Mouse (Mus musculus): ENCODE results near the gene Igf2bp2.
A peak's percentile ranks its signal among the peaks of the same experiment; 100 is the strongest.

Gene Igf2bp2

GRCm38 (mm10) chr16:22162512-22163455, at the start of gene Igf2bp2:
TSS of gene Igf2bp2 (minus strand) at chr16:22163299.
- DNase-seq = peak; percentile 14 to 19

- no peak for DNase-seq
Observed at GRCm38 (mm10) chr16:22203501-22203900, 40.4 kb upstream of the Igf2bp2 start.

DNA sequence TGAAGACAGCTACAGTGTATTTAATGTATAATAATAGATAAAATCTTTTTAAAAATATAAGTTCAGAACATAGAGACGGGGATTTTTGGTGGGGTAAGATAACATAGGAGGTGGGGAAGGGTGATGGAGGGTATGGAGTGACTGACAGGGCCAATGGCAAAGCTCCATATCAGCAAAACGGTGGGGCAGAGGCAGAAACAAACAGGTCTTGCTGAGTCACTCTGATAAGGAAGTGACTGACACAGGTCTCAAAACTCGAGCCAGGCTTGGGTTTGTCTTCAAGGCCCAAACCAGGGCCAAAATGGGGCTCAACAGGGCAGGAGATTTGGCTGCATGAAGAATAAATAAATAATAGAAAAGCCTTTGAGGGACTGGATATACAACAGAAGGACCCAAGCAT, 38.8 kb upstream of the Igf2bp2 start:
- DNase-seq = no peak

GRCm38 (mm10) chr16:22200476-22200875, 37.4 kb upstream of the Igf2bp2 start:
- DNase-seq = no peak

DNA sequence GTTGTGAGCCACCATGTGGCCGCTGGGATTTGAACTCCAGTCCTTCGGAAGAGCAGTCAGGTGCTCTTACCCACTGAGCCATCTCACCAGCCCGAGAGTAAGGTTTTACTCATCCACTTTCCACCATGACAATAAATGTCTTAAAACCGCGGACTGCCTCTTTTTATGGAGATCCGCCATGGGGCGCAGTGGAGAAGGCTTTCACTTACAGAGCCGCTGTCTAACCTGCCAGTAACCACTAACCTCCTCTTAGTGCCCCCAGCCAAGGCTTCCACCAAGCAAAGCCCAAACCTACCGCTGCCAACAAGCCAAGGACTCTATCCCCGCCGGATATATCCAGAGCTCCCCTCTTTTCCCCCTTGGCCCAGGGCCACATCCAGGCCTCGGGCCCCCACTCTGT, 24.3 kb upstream of the Igf2bp2 start:
- no peak for DNase-seq

GRCm38 (mm10) chr16:22185411-22185810, 22.3 kb upstream of the Igf2bp2 start:
- DNase-seq = no peak

DNA sequence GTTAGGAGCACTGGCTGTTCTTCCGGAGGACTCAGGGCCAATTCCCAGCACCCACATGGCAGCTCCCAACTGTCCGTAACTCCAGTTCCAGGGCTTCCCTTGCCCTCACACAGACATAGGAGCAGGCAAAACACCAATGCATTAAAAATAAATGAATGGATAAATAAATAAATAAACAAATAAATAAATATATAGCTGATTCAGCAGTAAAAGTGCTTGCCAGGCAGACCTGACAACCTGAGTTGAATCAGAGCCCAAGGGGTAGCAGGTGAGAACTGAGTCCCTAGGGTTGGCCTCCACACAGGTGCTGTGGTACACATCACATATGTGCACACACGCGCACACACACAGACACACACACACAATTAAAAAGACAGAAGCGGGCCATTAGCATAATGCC, 21.0 kb upstream of the Igf2bp2 start:
- DNase-seq = no peak

- no peak for DNase-seq
Observed at GRCm38 (mm10) chr16:22182286-22182685, 19.2 kb upstream of the Igf2bp2 start.

DNA sequence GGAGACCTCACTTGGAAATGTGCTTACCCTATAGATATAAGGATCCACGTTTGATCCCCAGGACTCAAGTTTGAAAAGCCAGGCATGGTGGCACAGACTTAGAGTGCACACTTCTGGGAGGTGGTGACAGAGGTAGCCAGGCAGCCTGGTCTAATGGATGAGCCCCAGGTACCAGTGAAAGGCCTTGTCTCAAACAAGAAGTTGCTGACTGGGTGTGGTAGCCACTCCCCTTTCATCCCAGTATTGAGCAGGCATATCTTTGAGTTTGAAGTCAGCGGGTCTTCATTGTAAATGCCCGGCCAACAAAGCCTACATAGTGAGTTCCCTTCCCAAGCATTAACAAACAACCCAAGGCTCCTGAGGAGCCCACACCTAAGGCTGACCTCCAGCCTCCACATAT, 15.7 kb upstream of the Igf2bp2 start:
- DNase-seq = no peak

GRCm38 (mm10) chr16:22177999-22178398, 14.9 kb upstream of the Igf2bp2 start:
- no peak for DNase-seq

GRCm38 (mm10) chr16:22168731-22169130, 5.6 kb upstream of the Igf2bp2 start:
- no peak for DNase-seq

- no peak for DNase-seq
Observed at GRCm38 (mm10) chr16:22165556-22165955, 2.5 kb upstream of the Igf2bp2 start.

- no peak for DNase-seq
Observed at GRCm38 (mm10) chr16:22164446-22164845, 1.3 kb upstream of the Igf2bp2 start.

DNA sequence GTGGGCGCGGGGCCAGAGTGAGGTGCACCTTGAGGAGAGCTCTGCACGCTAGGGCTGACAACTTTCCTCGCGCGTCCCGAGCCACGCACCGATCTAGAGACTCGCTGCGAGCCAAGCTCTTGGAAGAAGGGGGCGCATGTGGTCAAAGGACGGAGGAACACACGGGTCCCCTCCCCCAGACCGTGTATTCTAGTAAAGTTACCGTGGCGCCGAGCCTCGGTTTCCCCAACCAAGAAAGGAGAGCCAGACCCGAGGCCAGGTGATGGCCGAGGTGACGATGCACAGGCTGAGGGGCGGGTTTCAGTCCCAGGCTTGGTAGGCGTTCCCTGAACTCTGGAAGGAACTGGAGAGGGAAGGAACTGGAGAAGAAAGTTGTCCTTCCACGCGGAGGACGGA, 355 bp upstream of the Igf2bp2 start:
- peak; percentile 21 to 42 for DNase-seq

DNA sequence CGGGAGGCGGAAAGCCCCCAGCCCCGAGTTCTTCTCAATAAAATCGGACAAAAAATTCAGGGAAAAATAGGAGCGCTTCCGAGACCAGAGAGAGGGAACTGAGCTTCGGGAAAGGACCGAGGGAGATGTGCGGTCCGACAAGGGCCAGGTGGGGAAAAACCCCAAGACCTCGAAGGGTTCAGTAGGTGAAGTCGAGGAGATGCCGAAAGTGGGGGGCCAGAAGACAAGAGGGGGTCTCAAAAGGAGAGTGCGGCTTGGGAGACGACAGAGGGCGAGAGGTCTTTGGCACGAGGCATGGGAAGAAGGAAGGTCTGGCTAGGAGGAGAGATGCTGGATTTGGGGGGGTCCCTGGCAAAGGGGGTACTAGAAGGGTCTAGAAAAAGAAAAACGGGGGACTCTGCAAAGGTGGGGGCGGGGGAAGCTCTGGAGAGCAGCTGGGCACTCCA, 1.0 kb downstream of the Igf2bp2 start:
- peak; percentile 5 to 15 for DNase-seq

GRCm38 (mm10) chr16:22161351-22162065, 1.6 kb downstream of the Igf2bp2 start:
- DNase-seq = peak; percentile 12 to 13

DNA sequence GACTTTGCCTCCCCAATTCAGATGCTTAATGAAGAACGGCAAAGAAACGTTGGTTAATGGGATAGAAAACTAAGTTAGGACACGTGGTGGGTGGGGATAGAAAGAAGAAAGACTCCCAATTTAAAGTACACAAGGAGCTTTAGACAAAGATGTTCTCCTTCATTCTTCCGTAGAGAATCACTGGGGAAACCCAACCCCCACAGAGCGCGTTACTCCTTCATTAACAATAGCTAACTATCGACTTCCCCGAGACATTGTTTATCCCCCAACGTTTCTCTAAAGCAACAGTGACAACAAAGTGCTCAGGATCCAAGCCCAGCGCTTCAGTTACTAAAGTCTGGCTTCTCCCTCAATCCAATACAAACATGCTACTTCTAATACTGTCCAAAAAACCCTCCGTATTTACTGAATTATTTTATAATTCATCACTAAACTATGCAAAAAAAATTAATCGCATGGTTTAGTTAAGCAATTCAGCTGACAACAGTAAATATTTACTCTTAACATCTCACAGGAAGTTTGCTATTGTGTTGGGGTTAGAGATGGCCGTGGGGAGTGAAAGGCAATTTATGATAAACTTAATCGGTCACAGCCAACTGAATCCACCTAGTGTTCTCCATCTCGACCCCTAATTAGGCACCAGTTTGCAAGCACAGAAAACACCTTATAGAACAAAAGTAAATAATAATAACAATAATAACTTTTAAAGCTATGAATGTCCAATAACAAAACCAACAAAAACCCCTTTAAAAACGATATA, 2.5 kb downstream of the Igf2bp2 start:
- peak in 1 of 2 experiments; percentile 11 for DNase-seq

DNA sequence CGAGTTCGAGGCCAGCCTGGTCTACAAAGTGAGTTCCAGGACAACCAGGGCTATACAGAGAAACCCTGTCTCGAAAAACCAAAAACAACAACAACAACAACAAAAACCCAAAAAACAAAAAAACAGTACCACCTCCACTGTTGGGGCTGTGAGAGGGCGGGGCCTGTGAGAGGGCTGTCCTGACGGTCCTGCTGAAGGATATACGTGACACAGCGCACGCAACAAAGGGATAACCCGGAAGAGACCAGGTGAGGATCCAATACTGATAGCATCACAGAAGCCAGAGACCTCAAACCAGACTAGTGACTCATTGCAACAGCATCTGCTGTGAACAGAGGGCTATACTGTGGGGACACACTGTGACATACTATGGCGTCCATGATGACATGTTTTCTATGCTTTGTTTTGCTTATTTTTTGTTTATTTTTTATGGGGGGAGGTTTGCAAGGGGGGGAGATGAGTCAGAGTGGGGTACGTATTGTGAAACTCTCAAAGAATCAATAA, 10.1 kb downstream of the Igf2bp2 start:
- DNase-seq = no peak

DNA sequence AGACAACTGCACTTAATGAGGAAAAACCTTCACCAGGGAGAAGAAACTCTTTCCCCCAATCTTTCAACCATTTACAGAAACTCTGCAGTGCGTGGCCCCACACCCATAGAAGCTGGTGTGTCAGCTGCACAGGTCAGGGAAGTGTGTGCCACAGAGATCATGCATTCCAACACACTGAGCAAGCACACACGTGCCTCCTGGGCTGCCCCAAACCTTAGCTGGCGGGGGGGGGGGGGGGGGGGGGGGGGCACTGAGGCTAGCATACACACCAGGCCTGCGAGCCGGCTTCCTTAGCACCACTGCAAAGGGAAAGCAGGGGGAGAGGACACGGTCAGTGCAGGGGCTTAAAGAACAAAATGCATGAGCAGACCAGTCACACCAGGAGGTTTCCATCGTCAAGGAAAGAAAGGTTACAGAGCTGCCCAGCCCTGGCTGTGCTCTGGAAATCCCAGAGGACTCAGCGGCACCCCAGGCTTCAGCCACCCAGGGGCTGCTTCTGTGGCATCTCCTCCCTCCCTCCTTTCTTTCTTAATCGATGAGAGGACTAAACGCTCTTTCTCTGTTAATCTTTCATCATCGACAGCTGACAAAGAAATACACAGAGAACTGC, 11.3 kb downstream of the Igf2bp2 start:
- DNase-seq = no peak

DNA sequence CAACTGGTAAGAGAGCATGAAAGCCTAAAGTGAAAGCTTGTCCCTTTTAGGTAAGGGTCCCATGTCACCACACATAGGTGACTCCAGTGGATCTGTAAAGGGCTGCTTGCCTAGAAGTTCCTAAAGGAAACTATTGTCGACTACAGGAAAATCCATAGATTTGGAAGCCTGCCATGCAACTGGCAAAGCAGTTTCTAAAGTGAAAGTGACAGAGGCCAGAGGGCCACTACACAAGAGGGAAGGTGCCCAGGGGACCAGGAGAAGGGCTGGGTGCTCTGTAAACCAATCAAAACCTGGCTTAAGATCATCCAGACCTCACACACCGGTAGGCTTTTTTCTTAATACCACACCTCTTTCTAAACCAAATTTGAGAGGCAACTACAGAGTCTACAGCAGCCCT, 12.7 kb downstream of the Igf2bp2 start:
- DNase-seq = no peak

- no peak for DNase-seq
Observed at GRCm38 (mm10) chr16:22149659-22150345, 13.3 kb downstream of the Igf2bp2 start.

DNA sequence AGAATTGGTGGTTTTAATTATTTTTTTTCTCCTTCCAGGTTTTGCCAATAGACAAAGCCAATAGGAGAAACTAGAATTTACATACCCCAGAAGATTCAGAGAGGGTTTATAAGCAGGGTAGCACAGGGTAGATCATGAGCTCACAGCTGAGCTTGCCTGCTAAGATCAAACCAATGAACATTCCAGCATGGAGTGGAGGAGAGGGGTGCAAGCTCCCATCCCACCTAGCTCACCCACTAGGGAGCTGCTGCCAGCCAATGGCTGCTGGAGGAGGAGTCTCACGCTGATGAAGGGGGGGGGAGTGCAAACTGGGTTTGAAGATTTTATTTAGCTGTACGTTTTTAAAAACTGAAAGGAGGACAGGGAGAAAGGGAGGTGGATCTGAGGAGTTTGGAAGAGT, 14.0 kb downstream of the Igf2bp2 start:
- no peak for DNase-seq
